Mouse (Mus musculus): Measurements from ENCODE around the gene Fcamr. TPM values are rescaled to one million over a fixed set of nuclear protein-coding genes. Genes with fewer than 3 reads are reported as not detected.
A peak's percentile ranks its signal among the peaks of the same experiment; 100 is the strongest.

The Fcamr gene
- total RNA-seq, 2 experiments from 2014 or later: not detected

DNA sequence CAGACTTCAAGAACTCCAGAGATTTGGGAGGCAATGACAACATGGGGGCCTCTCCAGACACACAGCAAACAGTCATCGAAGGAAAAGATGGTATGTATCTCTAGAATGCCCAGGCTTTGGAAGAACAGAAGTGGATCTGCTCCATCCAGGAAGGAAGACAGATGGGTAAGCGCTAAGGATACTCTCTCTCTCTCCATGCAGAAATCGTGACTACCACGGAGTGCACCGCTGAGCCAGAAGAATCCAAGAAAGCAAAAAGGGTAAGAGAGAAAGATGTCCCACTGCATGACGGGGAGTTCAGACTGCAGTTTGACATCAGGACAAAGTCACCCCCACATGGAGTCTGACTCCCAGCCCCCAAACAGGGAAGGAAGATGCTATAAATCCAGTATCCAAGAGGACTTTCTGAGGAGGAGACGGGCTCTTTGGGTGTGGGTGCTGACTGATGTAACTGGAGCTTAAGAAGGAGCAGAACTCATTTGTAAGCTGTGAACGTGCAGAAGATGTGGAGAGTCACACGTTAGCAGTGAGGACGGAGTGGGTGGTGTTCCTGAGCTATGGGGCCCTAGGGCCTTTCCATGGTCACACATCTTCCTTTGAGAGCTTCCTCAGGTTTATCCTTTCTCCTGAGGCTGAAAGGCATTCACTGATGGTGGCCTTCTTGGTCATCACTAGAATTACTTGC is 49.0 kb downstream of the Fcamr start:
- ATAC-seq (replicated peaks; ENCODE audit: poor library complexity): no peak

DNA sequence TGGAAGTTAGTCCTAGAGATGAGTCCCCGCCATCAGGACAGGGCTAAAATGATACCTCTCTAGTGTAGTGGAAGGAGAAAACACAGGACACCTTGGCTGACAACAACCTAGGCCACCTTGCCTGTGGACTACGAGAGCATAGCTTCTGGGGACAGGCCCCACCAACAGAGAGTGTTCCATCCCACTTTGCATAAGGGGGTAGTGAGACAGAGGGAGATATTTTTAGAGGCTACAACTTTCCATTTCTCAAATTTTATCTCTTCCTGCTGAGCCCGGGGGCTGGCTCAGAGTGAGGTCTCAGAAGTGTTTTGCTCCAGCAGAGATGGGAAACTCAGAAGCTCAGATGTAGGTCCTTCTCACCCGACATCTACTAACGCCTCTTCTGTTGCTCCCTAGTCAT is 49.7 kb downstream of the Fcamr start:
- ATAC-seq (replicated peaks; ENCODE audit: poor library complexity): no peak

DNA sequence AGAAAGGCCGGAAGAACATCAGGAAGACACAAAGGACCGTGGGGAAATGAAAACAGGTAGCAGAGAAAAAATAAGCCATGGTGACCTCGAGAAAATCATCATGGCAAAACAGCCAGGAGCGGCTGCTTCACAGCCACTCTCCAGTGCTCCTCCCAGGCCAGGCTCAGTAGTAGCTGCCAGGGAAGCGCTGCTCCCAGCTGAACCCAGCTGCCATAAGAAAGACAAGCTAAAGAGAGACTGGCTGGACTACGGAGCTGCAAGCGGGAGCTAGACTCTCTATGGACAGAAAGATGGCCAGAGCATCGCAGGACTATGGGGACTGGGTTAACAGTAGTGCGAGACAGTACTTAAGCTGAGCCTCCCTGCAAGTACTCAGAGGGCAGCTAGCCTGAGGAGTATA is 54.1 kb downstream of the Fcamr start:
- ATAC-seq (replicated peaks; ENCODE audit: poor library complexity): no peak

DNA sequence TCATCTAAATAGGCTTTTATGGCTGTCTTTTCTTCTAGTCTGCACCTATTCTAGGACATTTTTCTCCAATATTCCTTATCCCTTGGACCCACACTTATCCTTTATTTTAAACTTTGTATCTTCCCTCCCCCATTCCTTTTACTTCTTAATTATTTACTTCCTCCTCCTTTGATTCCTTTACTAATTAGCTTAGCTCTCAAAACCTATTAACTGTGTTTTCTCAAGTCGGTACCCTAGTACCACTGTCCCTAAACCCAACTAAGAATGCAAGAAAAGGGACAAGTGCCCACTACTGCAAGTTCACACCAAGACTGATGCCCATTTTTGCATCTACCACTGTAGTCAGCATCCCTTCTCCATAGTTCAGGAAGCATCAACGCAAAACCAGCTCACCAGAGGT is 55.0 kb downstream of the Fcamr start:
- no peak for ATAC-seq (replicated peaks; ENCODE audit: poor library complexity)

DNA sequence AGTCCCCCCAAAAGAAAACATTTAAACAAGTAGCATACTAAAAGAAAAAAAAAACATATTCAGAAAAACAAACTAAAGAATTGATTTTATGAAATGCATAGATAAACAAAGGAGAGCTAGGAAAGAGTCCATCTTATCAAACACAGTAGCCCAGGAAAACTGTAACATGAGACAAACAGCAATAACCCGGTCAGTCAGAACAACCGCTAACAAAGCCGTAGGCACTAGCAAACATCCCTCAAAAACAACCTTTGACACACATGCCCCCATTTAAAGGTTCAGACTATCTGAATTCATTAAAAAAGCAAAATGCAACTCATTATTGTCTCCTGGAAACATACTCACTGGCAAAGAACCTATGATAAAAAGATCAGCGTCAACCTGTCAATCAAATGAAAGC is 56.8 kb downstream of the Fcamr start:
- ATAC-seq (replicated peaks; ENCODE audit: poor library complexity): no peak

DNA sequence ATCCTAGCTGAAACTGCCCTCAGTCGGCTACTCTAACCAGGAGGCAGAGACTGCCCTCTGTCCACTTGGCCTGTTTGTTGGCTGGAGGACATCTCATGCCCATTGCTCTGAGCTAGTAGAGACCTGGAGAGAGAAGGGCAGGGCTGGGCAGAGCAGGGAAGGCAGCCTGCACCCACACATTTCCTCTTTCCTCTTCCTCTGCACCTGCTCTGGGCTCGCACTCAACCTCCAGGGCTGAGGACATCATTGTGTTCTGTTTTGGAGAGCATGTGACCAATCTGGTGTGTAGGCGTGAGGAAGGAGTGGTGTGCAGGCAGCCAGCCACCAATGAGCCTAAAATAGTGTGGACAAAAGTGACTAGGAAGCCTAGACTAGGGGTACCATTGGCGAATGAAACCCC is 63.5 kb downstream of the Fcamr start:
- peak; percentile 63 for ATAC-seq (replicated peaks; ENCODE audit: poor library complexity)

Other genes starting within 250 kb of the Fcamr start
- gene Zp3r, start 171.3 kb upstream of the Fcamr start, total RNA-seq (2015): not detected in 2 replicates
- gene Zp3r, start 171.3 kb upstream of the Fcamr start, total RNA-seq (2017): not detected in 2 replicates
- gene C4bp, start 139.3 kb upstream of the Fcamr start, total RNA-seq (2015): not detected in 2 replicates
- not detected in 2 replicates for gene C4bp, start 139.3 kb upstream of the Fcamr start, total RNA-seq (2017)
- not detected in 2 replicates for gene Gm29427, start 85.1 kb upstream of the Fcamr start, total RNA-seq (2015)
- gene Gm29427, start 85.1 kb upstream of the Fcamr start, total RNA-seq (2017): not detected in 2 replicates
- 8.9 and 9.7 TPM in 2 replicates for gene Yod1, start 83.6 kb upstream of the Fcamr start, total RNA-seq (2015)
- gene Yod1, start 83.6 kb upstream of the Fcamr start, total RNA-seq (2017): 6.4 and 6.5 TPM in 2 replicates
- 2.9 and 6.9 TPM in 2 replicates for gene Pfkfb2, start 71.6 kb upstream of the Fcamr start, total RNA-seq (2015)
- gene Pfkfb2, start 71.6 kb upstream of the Fcamr start, total RNA-seq (2017): 15.7 and 17.1 TPM in 2 replicates
- 0.10 TPM in 1 of 2 replicates, not detected in the other for gene AA986860, start 68.9 kb upstream of the Fcamr start, total RNA-seq (2015)
- 0.10 TPM in 1 of 2 replicates, not detected in the other for gene AA986860, start 68.9 kb upstream of the Fcamr start, total RNA-seq (2017)
- not detected in 2 replicates for gene Pigr, start 25.8 kb downstream of the Fcamr start, total RNA-seq (2015)
- gene Pigr, start 25.8 kb downstream of the Fcamr start, total RNA-seq (2017): not detected in 2 replicates
- gene Fcmr, start 64.8 kb downstream of the Fcamr start, total RNA-seq (2015): not detected in 2 replicates
- not detected in 2 replicates for gene Fcmr, start 64.8 kb downstream of the Fcamr start, total RNA-seq (2017)
- not detected in 2 replicates for gene Il24, start 86.6 kb downstream of the Fcamr start, total RNA-seq (2015)
- gene Il24, start 86.6 kb downstream of the Fcamr start, total RNA-seq (2017): not detected in 2 replicates
- not detected in 2 replicates for gene Il20, start 110.5 kb downstream of the Fcamr start, total RNA-seq (2015)
- not detected in 2 replicates for gene Il20, start 110.5 kb downstream of the Fcamr start, total RNA-seq (2017)
- gene Il19, start 139.2 kb downstream of the Fcamr start, total RNA-seq (2015): 0.61 TPM in 1 of 2 replicates, not detected in the other
- not detected in 2 replicates for gene Il19, start 139.2 kb downstream of the Fcamr start, total RNA-seq (2017)
- gene Il10, start 218.9 kb downstream of the Fcamr start, total RNA-seq (2015): 0.32 TPM in 1 of 2 replicates, not detected in the other
- gene Il10, start 218.9 kb downstream of the Fcamr start, total RNA-seq (2017): not detected in 2 replicates

All from megakaryocyte progenitor cell, adult 5-6 weeks (primary cell).